Mouse (Mus musculus): ENCODE data around the gene Rbbp6.

DNA sequence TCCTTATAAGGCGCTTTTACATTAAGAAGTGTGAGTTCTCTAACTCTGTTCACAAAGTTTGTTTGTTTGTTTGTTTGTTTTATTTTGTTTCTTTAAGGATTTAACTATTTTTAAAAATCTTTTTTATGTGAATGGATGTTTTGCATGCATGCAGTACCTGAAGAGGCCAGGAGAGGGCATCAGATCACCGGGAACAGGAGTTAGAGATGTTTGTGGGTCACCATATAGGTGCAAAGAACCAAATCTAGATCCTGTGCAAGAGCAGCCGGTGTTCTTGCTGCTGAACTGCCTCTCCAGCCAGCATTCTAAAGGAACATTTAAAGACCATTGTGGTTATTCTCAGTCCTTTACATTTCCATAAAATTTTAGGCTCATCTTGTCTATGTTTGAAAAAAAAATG is 52.1 kb downstream of the Rbbp6 start:
- TF ChIP-seq CTCF (IDR thresholded peaks at IDR 0.05; ENCODE audit: low read depth), result peak; percentile 84
- no peak for TF ChIP-seq EP300 (optimal IDR thresholded peaks at IDR 0.05)
